Mouse (Mus musculus): ENCODE measurements around the gene Osbp. TPM values are rescaled to one million over a fixed set of nuclear protein-coding genes. Genes with fewer than 3 reads are reported as not detected.

Gene Osbp
- polyA plus RNA-seq, 1 experiment from 2014 or later: 3.4 TPM

DNA sequence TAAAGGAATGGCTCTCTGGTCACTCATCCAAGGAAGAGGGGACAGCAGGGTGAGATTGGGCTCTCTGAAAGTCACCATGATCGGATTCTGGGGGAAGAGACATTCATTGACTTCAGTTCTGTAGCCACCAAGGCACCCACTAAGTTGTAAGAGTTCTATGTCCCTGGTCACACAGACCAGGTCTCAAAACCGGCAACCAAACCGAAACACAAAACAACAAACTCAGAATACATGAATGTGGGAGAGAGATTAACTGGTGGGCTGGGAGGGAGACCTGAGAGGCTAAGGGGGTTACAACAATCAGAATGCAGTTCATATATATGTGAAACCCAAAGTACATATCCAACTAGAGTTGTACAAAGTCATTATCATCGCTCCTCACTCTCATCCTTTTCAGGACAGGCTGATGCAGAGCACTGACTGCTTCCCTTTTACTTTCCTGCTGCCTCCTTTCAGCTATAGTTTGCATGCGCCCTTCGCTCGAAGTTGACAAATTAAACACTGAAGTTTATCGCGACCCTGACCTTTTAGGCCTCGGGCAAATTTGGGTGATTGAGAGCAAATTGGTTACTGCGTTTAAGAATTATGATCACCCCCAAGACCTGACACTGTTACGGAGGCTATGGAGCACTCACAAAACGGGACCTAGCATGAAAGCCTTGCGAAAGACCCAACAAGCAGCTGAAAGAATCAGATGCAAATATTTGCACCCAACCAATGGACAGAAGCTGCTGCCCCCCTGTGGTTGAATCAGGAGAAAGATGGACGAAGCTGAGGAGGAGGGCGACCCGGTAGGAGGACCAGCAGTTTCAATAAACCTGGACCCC is 41.6 kb downstream of the Osbp start:
- Histone ChIP-seq H3K27ac (replicated peaks) (peak overlapping the region; percentile 79; the same call in 1 of the 2 replicates), H3K4me3 (peak overlapping the region; percentile 76), H3K4me2 (peak overlapping the region; percentile 82), H3K4me1 (replicated peaks) (peaks cover 22% of the 10 kb centered on the region), H3K9ac (peak overlapping the region; percentile 62; the same call in 1 of the 2 replicates), H3K36me3 (no peaks in the 10 kb centered on the region), H3K27me3 (no peaks in the 10 kb centered on the region), H3K9me3 (no peaks in the 10 kb centered on the region)
- 13% methylated on average over 17 of the region's 17 CpGs for WGBS
- ATAC-seq (ENCODE audit: low FRiP score, low read depth): no peak

DNA sequence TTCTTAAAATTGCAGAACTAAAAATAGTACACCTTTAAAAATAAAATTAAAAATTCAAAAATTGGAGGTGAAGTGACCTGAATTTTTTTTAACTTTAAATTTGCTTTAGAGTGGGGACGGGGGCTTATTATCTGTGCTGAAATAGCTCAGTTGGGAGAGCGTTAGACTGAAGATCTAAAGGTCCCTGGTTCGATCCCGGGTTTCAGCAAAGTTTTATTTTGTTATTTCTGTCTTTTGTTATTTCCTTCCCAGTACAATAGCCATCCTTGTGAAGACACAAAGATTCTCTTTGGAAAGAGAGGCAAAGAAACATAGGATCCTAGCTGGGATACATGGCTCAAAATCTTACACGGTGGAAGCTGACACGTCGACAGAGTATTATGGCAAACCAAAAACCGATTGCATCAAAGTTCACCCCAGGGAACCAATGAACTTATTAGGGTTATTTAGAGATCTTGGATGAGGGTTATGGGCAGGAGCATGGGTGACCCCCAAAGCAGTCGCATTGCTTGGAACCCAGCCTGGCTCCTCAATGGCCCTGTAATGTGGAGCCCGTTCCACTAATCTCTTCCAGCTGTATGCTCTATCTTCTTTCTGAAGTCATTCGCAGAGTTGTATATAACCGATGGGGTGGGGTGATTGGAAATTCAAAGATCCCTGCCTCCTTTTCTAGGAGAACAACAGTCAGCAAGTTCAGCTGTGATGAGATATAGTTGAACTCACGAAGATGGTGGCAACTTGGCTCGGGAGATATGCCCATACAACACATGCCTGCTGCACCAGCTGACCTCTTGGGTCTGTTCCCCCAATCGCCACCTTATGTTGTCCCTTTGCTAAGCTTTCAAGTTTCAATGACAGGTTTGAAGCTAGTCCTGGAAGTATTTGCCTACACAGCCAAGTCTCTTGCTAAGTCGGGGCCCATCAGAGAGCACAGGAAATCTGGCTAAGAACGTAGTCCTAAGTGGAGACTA is 43.0 kb downstream of the Osbp start:
- 23% methylated on average over 17 of the region's 17 CpGs for WGBS
- no peaks in the 10 kb centered on the region for H3K36me3 ChIP-seq
- no peak for ATAC-seq (ENCODE audit: low FRiP score, low read depth)
- H3K27me3 ChIP-seq: no peaks in the 10 kb centered on the region
- H3K9ac ChIP-seq: no peak overlapping the region
- H3K4me1 ChIP-seq (replicated peaks): peaks cover 22% of the 10 kb centered on the region
- H3K27ac ChIP-seq (replicated peaks): peak overlapping the region; percentile 53
- H3K4me2 ChIP-seq: peak overlapping the region; percentile 82
- no peaks in the 10 kb centered on the region for H3K9me3 ChIP-seq
- H3K4me3 ChIP-seq: peak overlapping the region; percentile 53

DNA sequence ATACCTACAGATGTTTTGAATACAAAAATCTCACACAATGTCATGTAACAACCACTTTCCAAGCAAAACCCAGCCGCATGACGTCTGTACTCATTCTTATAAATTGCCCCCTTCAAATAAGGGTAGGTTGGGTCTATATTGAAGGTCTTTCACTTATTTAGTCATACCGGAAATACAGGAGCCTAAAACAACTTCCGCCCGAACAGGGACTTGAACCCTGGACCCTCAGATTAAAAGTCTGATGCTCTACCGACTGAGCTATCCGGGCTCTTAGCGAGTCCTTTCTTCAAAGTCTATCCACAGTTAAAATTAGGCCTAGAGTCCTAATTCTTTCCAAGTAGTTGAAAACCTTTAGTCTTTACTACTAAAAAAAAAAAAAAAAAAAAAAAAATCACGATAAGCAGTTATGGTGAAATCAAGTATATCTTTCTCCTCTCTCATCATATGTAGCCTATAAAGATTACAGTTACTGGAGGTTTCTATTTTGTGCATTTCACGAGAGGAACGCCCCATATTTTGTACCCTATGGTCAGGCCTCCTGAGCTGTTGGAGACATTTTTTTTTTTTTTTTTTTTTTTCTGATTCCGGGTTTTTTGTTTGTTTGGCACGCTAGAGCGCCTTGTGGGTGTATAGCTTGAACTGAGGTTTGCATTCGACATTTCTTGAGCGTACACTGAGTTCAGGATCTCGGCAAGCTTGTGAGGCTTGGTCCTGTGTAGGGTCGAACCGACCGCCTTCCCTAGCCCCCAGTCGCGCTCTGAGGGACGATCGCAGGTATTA is 44.0 kb downstream of the Osbp start:
- Histone ChIP-seq H3K27me3 (no peaks in the 10 kb centered on the region), H3K36me3 (no peaks in the 10 kb centered on the region), H3K9me3 (no peaks in the 10 kb centered on the region), H3K4me2 (peak overlapping the region; percentile 61), H3K27ac (replicated peaks) (peak overlapping the region; percentile 85), H3K4me1 (replicated peaks) (peaks cover 17% of the 10 kb centered on the region), H3K9ac (peak overlapping the region; percentile 66), H3K4me3 (peak overlapping the region; percentile 53)
- ATAC-seq (ENCODE audit: low FRiP score, low read depth): peak; percentile 23
- under 1% methylated on average over 24 of the region's 24 CpGs for WGBS

DNA sequence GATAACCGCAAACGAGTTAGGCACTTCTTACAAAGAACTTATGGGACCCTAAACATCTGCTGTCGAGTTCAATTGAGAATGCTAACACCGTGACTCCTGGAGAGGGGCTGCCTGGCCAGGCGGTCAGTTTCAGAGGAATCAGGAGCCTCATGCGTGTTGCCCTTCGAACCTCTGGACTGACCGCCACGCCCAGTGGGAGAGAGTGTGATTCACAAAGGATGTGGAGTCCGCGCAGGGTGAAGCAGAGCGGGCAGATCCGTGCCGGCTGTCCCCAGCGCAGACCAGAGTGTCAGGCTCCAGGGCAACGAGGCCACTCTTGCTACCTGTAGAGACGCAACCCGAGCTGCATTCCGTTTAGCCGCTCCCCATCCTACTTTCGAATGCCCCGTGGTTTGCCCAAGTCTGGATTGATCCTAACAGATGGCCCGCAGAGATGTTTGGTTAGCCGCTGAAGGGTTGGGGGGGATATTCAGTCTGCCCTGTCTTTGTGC is 44.6 kb downstream of the Osbp start:
- ATAC-seq (ENCODE audit: low FRiP score, low read depth): peak; percentile 36
- H3K27ac ChIP-seq (replicated peaks): peak overlapping the region; percentile 85
- H3K36me3 ChIP-seq: no peaks in the 10 kb centered on the region
- peaks cover 16% of the 10 kb centered on the region for H3K4me1 ChIP-seq (replicated peaks)
- peak overlapping the region; percentile 66 for H3K9ac ChIP-seq
- under 1% methylated on average over 24 of the region's 24 CpGs for WGBS
- peak overlapping the region; percentile 61 for H3K4me2 ChIP-seq
- H3K9me3 ChIP-seq: no peaks in the 10 kb centered on the region
- peak overlapping the region; percentile 53 for H3K4me3 ChIP-seq
- H3K27me3 ChIP-seq: no peaks in the 10 kb centered on the region

DNA sequence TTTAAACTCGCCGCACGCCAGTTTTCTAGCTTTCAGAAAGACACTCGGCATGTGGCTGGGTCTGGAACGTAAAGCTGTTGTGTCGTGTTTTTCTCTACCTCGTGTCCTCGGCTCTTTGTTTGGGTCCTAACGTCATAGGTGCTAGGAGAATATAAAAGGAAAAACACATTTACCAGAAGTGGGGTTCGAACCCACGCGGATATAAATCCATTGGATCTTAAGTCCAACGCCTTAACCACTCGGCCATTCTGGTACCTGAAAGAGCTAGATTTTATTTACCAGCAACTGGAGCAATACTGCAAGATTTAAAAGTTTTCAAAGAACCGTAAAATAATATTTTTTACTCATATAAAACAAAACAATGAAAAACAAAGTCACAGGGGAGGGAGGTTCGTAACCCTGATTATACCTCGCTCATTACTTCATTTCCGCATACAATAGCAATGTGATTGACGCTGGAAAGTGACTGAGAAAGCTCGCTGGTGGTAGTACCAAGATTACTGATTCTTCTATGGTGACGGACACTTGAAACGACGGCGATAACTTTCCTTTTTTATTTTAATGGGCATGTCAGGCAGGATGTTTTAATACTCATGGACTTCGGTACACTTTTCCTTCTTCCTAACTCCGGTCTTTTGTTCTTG is 45.3 kb downstream of the Osbp start:
- WGBS: under 1% methylated on average over 26 of the region's 26 CpGs
- no peaks in the 10 kb centered on the region for H3K27me3 ChIP-seq
- H3K4me1 ChIP-seq (replicated peaks): peaks cover 16% of the 10 kb centered on the region
- peak; percentile 54 for ATAC-seq (ENCODE audit: low FRiP score, low read depth)
- H3K4me2 ChIP-seq: peak overlapping the region; percentile 61
- peak overlapping the region; percentile 85 for H3K27ac ChIP-seq (replicated peaks)
- H3K9me3 ChIP-seq: no peaks in the 10 kb centered on the region
- no peaks in the 10 kb centered on the region for H3K36me3 ChIP-seq
- peak overlapping the region; percentile 66 for H3K9ac ChIP-seq
- H3K4me3 ChIP-seq: peak overlapping the region; percentile 53

DNA sequence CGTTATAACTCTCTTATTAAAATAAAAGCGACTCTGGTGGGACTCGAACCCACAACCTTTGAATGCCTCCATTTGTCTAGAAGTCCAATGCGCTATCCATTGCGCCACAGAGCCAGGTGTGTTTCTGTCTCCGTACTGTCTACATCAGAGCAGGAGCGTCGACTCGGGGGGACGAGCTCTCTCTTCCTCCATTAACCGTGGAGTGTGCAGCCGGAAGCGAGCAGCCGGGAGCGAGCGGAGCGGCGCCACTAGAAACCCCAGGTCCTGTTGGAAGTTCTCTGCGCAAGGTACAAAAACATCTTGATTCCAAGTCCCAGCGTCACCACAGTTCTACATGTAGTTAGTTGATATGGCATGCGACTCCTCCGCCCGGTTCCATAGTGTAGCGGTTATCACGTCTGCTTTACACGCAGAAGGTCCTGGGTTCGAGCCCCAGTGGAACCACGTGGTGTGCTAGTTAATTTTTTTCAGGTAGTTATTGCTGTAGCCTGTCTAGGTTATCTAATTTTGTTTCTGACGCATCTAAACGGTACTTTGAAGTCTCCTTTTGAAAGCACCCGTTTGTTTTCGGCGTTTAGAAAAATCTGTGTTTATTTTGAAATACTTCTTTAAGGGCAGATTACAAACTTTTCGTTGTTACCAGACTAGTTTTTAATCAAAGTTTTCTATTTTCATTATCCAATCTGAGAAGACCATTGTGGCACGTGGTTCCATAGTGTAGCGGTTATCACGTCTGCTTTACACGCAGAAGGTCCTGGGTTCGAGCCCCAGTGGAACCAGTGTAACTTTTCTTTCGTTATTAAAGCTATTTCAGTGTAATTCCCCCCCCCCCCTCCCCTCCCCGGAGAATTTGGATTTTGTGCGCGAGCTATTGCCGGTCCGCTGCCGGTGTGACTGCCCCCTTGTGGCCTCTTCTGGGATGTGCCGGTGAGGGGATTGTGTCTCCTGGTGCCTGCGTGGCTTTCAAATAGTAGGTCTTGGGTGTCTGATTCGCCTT is 46.1 kb downstream of the Osbp start:
- peak; percentile 84 for ATAC-seq (ENCODE audit: low FRiP score, low read depth)
- peak overlapping the region; percentile 61 for H3K4me2 ChIP-seq
- WGBS: under 1% methylated on average over 49 of the region's 49 CpGs

DNA sequence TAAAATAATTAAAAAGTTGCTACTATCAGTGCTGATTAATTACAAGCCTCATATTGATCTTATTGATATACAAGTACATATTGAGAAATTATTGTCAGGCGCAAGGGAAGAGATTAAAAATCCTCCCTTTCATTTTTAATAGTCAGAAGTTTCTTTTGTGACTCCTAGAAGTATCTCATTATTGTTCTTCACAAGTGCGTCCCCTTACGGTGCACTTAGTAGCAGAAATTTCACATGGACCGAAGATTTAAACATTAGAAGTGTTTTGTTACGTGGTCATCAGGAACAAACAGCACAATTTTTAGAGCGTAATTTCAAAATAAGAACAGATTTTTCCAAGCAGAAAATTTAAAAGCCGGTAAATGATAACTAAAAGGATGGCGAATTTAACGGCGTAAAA is 46.9 kb downstream of the Osbp start:
- Histone ChIP-seq H3K27ac (replicated peaks) (no peak overlapping the region), H3K27me3 (no peaks in the 10 kb centered on the region), H3K4me2 (peak overlapping the region; percentile 61), H3K9me3 (no peaks in the 10 kb centered on the region), H3K4me3 (peak overlapping the region; percentile 53), H3K4me1 (replicated peaks) (peaks cover 3% of the 10 kb centered on the region), H3K9ac (0 out of 2 replicates have a peak overlapping the region, but pooled peaks have one; percentile 26), H3K36me3 (no peaks in the 10 kb centered on the region)
- WGBS: under 1% methylated on average over 10 of the region's 10 CpGs
- ATAC-seq (ENCODE audit: low FRiP score, low read depth): no peak

More for the DNA sequence above, 46.1 kb downstream of the Osbp start:
- H3K27me3 ChIP-seq: no peaks in the 10 kb centered on the region
- peak overlapping the region; percentile 85 for H3K27ac ChIP-seq (replicated peaks)
- no peaks in the 10 kb centered on the region for H3K9me3 ChIP-seq
- peak overlapping the region; percentile 51 for H3K9ac ChIP-seq
- H3K36me3 ChIP-seq: no peaks in the 10 kb centered on the region
- H3K4me1 ChIP-seq (replicated peaks): peaks cover 10% of the 10 kb centered on the region
- peak overlapping the region; percentile 53 for H3K4me3 ChIP-seq

DNA sequence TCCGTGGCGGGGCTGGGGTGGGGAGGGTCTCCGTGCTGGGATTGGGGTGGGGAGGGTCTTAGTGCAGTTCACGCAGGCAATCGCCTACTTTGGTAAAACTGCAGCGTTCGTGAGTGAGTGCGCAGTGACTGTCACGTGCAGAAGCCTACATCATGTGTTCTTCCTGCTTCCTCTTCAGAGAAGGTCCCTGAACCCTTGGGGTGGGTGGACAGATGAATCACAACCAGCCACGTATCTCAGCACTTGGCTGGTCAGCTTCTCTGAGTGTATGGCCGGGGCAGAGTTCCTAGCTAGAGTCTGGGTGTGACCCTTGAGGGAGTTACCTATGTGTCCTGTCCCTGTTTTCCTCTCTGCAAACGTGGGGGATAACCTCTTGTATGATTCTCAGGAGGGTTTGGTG is 47.5 kb downstream of the Osbp start:
- ATAC-seq (ENCODE audit: low FRiP score, low read depth): no peak
- H3K36me3 ChIP-seq: no peaks in the 10 kb centered on the region
- H3K9me3 ChIP-seq: no peaks in the 10 kb centered on the region
- H3K27me3 ChIP-seq: no peaks in the 10 kb centered on the region
- peak overlapping the region; percentile 61 for H3K4me2 ChIP-seq
- H3K4me1 ChIP-seq (replicated peaks): no peaks in the 10 kb centered on the region
- H3K9ac ChIP-seq: 0 out of 2 replicates have a peak overlapping the region, but pooled peaks have one; percentile 26
- peak overlapping the region; percentile 53 for H3K4me3 ChIP-seq
- under 1% methylated on average over 12 of the region's 12 CpGs for WGBS
- no peak overlapping the region for H3K27ac ChIP-seq (replicated peaks)

DNA sequence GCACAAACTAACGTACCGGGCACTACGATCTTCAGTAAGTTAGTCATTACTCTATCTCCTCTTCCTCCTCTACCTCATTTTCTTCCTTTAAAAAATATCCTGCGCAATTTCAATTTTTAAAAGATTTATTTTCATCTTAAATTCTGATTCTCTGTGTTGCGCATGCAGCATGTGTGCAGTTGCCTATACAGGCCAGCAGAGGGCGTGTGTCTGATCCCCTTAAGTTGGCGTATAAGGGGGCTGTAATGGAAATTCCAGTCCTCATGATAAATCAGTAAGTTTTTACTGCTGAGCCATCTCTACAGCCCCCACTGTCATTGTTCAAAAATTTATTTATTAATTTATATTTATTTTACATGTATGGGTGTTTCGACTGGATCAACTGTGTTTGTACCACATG is 50.0 kb downstream of the Osbp start:
- ATAC-seq (ENCODE audit: low FRiP score, low read depth): no peak
- H3K9me3 ChIP-seq: no peaks in the 10 kb centered on the region
- no peak overlapping the region for H3K4me2 ChIP-seq
- no peaks in the 10 kb centered on the region for H3K27me3 ChIP-seq
- no peak overlapping the region for H3K27ac ChIP-seq (replicated peaks)
- H3K9ac ChIP-seq: no peak overlapping the region
- H3K4me1 ChIP-seq (replicated peaks): no peaks in the 10 kb centered on the region
- WGBS: 68% methylated on average over 8 of the region's 8 CpGs
- no peak overlapping the region for H3K4me3 ChIP-seq
- H3K36me3 ChIP-seq: no peaks in the 10 kb centered on the region

DNA sequence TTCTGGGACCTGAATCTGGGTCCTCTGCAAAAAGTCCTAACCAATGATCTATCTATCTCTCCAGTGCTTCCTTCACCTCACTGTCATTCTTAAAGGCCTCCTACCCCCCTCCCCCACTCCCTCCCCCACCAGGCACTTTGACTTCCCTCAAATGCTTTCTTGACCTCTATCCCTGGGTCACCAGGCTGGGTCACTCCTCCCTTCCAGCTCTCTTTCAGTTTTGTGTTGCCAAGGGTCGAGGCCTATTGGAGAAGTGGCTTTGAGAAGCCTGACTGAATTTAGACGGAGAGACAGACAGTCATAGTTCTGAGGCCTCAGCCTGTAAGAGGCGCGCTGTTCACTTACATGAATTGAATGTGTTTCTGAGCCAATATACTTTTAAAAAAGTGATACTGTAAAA is 50.5 kb downstream of the Osbp start:
- WGBS: 56% methylated on average over 4 of the region's 4 CpGs
- no peak for ATAC-seq (ENCODE audit: low FRiP score, low read depth)

More for the DNA sequence above, 50.5 kb downstream of the Osbp start:
- Histone ChIP-seq H3K36me3 (no peaks in the 10 kb centered on the region), H3K27me3 (no peaks in the 10 kb centered on the region), H3K27ac (replicated peaks) (no peak overlapping the region), H3K4me1 (replicated peaks) (no peaks in the 10 kb centered on the region), H3K4me3 (no peak overlapping the region), H3K9ac (no peak overlapping the region), H3K4me2 (no peak overlapping the region), H3K9me3 (no peaks in the 10 kb centered on the region)

Measured in hindbrain, embryonic 15.5 days (tissue).